ENCODE assay signal across 9 mouse cellular contexts in genomic region chr10:108581555-108582396, GRCm38 (mm10).
DNase-seq lines count a peak whose midpoint lies in the region; ATAC-seq and TF ChIP-seq lines count a peak whose summit lies in the region.
"Had no signal": no experiment of that assay in that cellular context is flagged by ENCODE, and none has a peak within 500 bp of the region (broad histone marks: within the 10 kb centered on the region; RNA-seq: fewer than 3 reads in every experiment).

No protein-coding gene starts in this region.

- no peak overlapping the region for H3K4me3 ChIP-seq in heart, embryonic 11.5 days (ENCODE audit: low read depth, low read length)
- no peak overlapping the region for H3K4me3 ChIP-seq in G1E (ENCODE audit: low read depth, low read length)
- H3K4me3 ChIP-seq in midbrain, embryonic 15.5 days, result no peak overlapping the region

- no peak overlapping the region for H3K4me2 ChIP-seq in heart, embryonic 11.5 days
- H3K4me2 ChIP-seq in midbrain, embryonic 15.5 days, result no peak overlapping the region

- peak; percentile 73 for ATAC-seq in heart, embryonic 11.5 days (replicated peaks; ENCODE audit: insufficient number of reproducible peaks, low FRiP score, low TSS enrichment)
- ATAC-seq in G1E (ENCODE audit: extremely low read depth, insufficient number of reproducible peaks, low FRiP score, poor library complexity, severe bottlenecking), result peak; percentile 29; the same call in 1 of the 2 replicates
- 0 out of 2 replicates have a peak, but pooled peaks have one; percentile 21 for ATAC-seq in midbrain, embryonic 15.5 days (replicated peaks)

- WGBS in heart, embryonic 11.5 days (ENCODE audit: insufficient replicate concordance), result 76% methylated on average over 12 of the region's 12 CpGs
- WGBS in midbrain, embryonic 15.5 days, result 66% methylated on average over 12 of the region's 12 CpGs

- H3K27me3 ChIP-seq in heart, embryonic 11.5 days (ENCODE audit: control insufficient read depth, insufficient read depth, low read length), result no peaks in the 10 kb centered on the region
- H3K27me3 ChIP-seq in G1E (ENCODE audit: insufficient read depth, low read length), result no peaks in the 10 kb centered on the region
- no peaks in the 10 kb centered on the region for H3K27me3 ChIP-seq in midbrain, embryonic 15.5 days (replicated peaks)

- peak overlapping the region; percentile 69 for H3K27ac ChIP-seq in heart, embryonic 11.5 days (ENCODE audit: low read depth, low read length)
- H3K27ac ChIP-seq in midbrain, embryonic 15.5 days, result 0 out of 2 replicates have a peak overlapping the region, but pooled peaks have one; percentile 2

- peaks cover 5% of the 10 kb centered on the region; the same call in 1 of the 2 replicates for H3K4me1 ChIP-seq in heart, embryonic 11.5 days (ENCODE audit: control insufficient read depth, insufficient read depth, low read length)
- H3K4me1 ChIP-seq in G1E (ENCODE audit: insufficient read depth, low read depth, low read length), result peaks cover 28% of the 10 kb centered on the region
- H3K4me1 ChIP-seq in midbrain, embryonic 15.5 days, result peaks cover 11% of the 10 kb centered on the region; the same call in 1 of the 2 replicates

- TF ChIP-seq CTCF in G1E (IDR thresholded peaks at IDR 0.05; ENCODE audit: low read depth, low read length), result no peak

- DNase-seq in heart, postnatal 25 days (ENCODE audit: low spot score), result no peak
- DNase-seq in G1E (ENCODE audit: low spot score) (no peak), MN1 (ENCODE audit: low spot score) (no peak)
- peak; percentile 77 for DNase-seq in fibroblast of lung, adult 2 months (ENCODE audit: low read depth)
- no peak for DNase-seq in frontal cortex, postnatal 14 days (ENCODE audit: low spot score in 2 of 2)
- DNase-seq in heart, postnatal 36 days, result no peak
- DNase-seq: cerebellum, adult 9-11 months had no signal

- no peak overlapping the region for H3K9ac ChIP-seq in heart, embryonic 11.5 days (ENCODE audit: low read depth, low read length)
- no peak overlapping the region for H3K9ac ChIP-seq in midbrain, embryonic 15.5 days

- no peaks in the 10 kb centered on the region for H3K36me3 ChIP-seq in heart, embryonic 11.5 days (ENCODE audit: control insufficient read depth, insufficient read depth, low read length)
- H3K36me3 ChIP-seq in G1E (replicated peaks), result no peaks in the 10 kb centered on the region
- H3K36me3 ChIP-seq in midbrain, embryonic 15.5 days (replicated peaks), result no peaks in the 10 kb centered on the region

- no peaks in the 10 kb centered on the region for H3K9me3 ChIP-seq in heart, embryonic 11.5 days (replicated peaks; ENCODE audit: control insufficient read depth, low read length)
- H3K9me3 ChIP-seq in G1E (replicated peaks), result no peaks in the 10 kb centered on the region
- no peaks in the 10 kb centered on the region for H3K9me3 ChIP-seq in midbrain, embryonic 15.5 days

- intact Hi-C loops in heart, postnatal 25 days (cut with DNase I), result no loop called here
- intact Hi-C loops in heart, postnatal 36 days (cut with DNase I), result no loop called here

Comparison
In these comparisons a context has a peak if more than half of its experiments do, and no peak if none do; other contexts are left out.
1. ATAC-seq: peak in every context shown above with its lines; median percentile 73 in heart, embryonic 11.5 days; 29 in G1E; 21 in midbrain, embryonic 15.5 days.